Mouse (Mus musculus): Measurements from ENCODE around the gene Heatr3. TPM values are rescaled to one million over a fixed set of nuclear protein-coding genes. Genes with fewer than 3 reads are reported as not detected.

The Heatr3 gene
- 16.6 and 24.1 TPM in 2 replicates for polyA plus RNA-seq (2015; fragmentation: Nextera tagmentation; extraction: Ambion mirVana)

GRCm38 (mm10) chr8:88137748-88138484 is at the start of gene Heatr3:
TSS of gene Heatr3 (plus strand) at chr8:88137855.

GRCm38 (mm10) chr8:88118456-88119036 is 19.1 kb upstream of the Heatr3 start, which contains the start of gene Cnep1r1:
TSS of gene Cnep1r1 (plus strand) at chr8:88118769.

GRCm38 (mm10) chr8:88198945-88199571 is 61.4 kb downstream of the Heatr3 start, which contains the start of gene Tent4b:
TSS of gene Tent4b (plus strand) at chr8:88199213.

Small RNAs within 50 kb of the gene (microRNA-seq; reads per million reads assigned to microRNA genes)
- gene Mir7071 (ENCODE audit: borderline replicate concordance, insufficient number of aligned reads) = not detected

Other genes starting within 250 kb of the Heatr3 start
- 10.9 and 11.3 TPM in 2 replicates for gene Zfp423, start 178.3 kb upstream of the Heatr3 start, polyA plus RNA-seq (2015; fragmentation: Nextera tagmentation; extraction: Ambion mirVana)
- gene Cnep1r1, start 19.1 kb upstream of the Heatr3 start, polyA plus RNA-seq (2015; fragmentation: Nextera tagmentation; extraction: Ambion mirVana) = 44.0 and 47.8 TPM in 2 replicates
- gene Tent4b, start 61.4 kb downstream of the Heatr3 start, polyA plus RNA-seq (2015; fragmentation: Nextera tagmentation; extraction: Ambion mirVana) = 5.3 and 6.2 TPM in 2 replicates
- gene Adcy7, start 134.5 kb downstream of the Heatr3 start, polyA plus RNA-seq (2015; fragmentation: Nextera tagmentation; extraction: Ambion mirVana) = 4.9 and 5.2 TPM in 2 replicates
- 49.3 and 68.4 TPM in 2 replicates for gene Brd7, start 224.3 kb downstream of the Heatr3 start, polyA plus RNA-seq (2015; fragmentation: Nextera tagmentation; extraction: Ambion mirVana)